Mouse (Mus musculus): ENCODE data around the gene Tbx2. TPM values are rescaled to one million over a fixed set of nuclear protein-coding genes. Genes with fewer than 3 reads are reported as not detected.

Gene Tbx2
- total and polyA plus RNA-seq, 3 experiments = 0.01 TPM; not detected in 2

GRCm38 (mm10) chr11:85889730-85890562 lies 57.6 kb downstream of the Tbx2 start:
- no peak for TF ChIP-seq TBP (IDR thresholded peaks at IDR 0.05; ENCODE audit: low read depth, low read length)
- TF ChIP-seq ZNF384 (IDR thresholded peaks at IDR 0.05; ENCODE audit: low read depth, low read length) = no peak
- no peak for TF ChIP-seq CTCF (IDR thresholded peaks at IDR 0.05 in 2 of 3, conservative IDR thresholded peaks at IDR 0.05 in 1 of 3; ENCODE audit: control insufficient read depth in 1 of 3, insufficient read depth in 1 of 3, low read depth in 2 of 3, low read length in 3 of 3, poor library complexity in 1 of 3, severe bottlenecking in 1 of 3)
- TF ChIP-seq NELFE (IDR thresholded peaks at IDR 0.05; ENCODE audit: low read depth, low read length) = no peak
- no peak for TF ChIP-seq ETS1 (IDR thresholded peaks at IDR 0.05; ENCODE audit: low read depth, low read length)
- no peak for TF ChIP-seq RCOR1 (IDR thresholded peaks at IDR 0.05; ENCODE audit: low read depth, low read length)
- no peak for TF ChIP-seq CHD1 (IDR thresholded peaks at IDR 0.05; ENCODE audit: low read depth, low read length)
- Histone ChIP-seq H3K9me3 (replicated peaks; ENCODE audit: insufficient read depth, low read length) (no peaks in the 10 kb centered on the region), H3K27ac (ENCODE audit: control insufficient read depth, low read depth, low read length) (no peak overlapping the region), H3K4me3 (ENCODE audit: control insufficient read depth in 1 of 2, insufficient read depth in 1 of 2, low read depth in 2 of 2, low read length in 2 of 2) (no peak overlapping the region), H3K9ac (ENCODE audit: control insufficient read depth, low read depth, low read length, poor library complexity, severe bottlenecking) (no peak overlapping the region), H3K27me3 (ENCODE audit: control insufficient read depth in 1 of 2, insufficient read depth in 2 of 2, low read length in 2 of 2) (no peaks in the 10 kb centered on the region), H3K36me3 (ENCODE audit: control insufficient read depth in 1 of 2, insufficient read depth in 2 of 2, low read length in 2 of 2) (peaks cover 0 to 7% of the 10 kb centered on the region in 2 experiments; a peak in 1 of 4 replicates), H3K79me2 (ENCODE audit: control insufficient read depth, insufficient read depth, low read length, poor library complexity) (no peaks in the 10 kb centered on the region), H3K4me1 (ENCODE audit: control insufficient read depth in 1 of 2, insufficient read depth in 2 of 2, low read length in 2 of 2) (peaks cover 3 to 5% of the 10 kb centered on the region in 2 experiments; a peak in 3 of 4 replicates)
- DNase-seq (ENCODE audit: low read depth, low spot score) = no peak

GRCm38 (mm10) chr11:85890563-85890845 lies 58.2 kb downstream of the Tbx2 start:
- no peak overlapping the region for H3K27ac ChIP-seq (ENCODE audit: control insufficient read depth, low read depth, low read length)
- H3K36me3 ChIP-seq (ENCODE audit: control insufficient read depth in 1 of 2, insufficient read depth in 2 of 2, low read length in 2 of 2) = peaks cover 0 to 7% of the 10 kb centered on the region in 2 experiments; a peak in 1 of 4 replicates
- no peaks in the 10 kb centered on the region for H3K9me3 ChIP-seq (replicated peaks; ENCODE audit: insufficient read depth, low read length)
- H3K79me2 ChIP-seq (ENCODE audit: control insufficient read depth, insufficient read depth, low read length, poor library complexity) = no peaks in the 10 kb centered on the region
- H3K27me3 ChIP-seq (ENCODE audit: control insufficient read depth in 1 of 2, insufficient read depth in 2 of 2, low read length in 2 of 2) = no peaks in the 10 kb centered on the region
- DNase-seq (ENCODE audit: low read depth, low spot score) = no peak
- peaks cover 3 to 5% of the 10 kb centered on the region in 2 experiments; a peak in 3 of 4 replicates for H3K4me1 ChIP-seq (ENCODE audit: control insufficient read depth in 1 of 2, insufficient read depth in 2 of 2, low read length in 2 of 2)
- H3K9ac ChIP-seq (ENCODE audit: control insufficient read depth, low read depth, low read length, poor library complexity, severe bottlenecking) = no peak overlapping the region
- TF ChIP-seq ELF1 (IDR thresholded peaks at IDR 0.05; ENCODE audit: low read depth, low read length) = no peak
- no peak for TF ChIP-seq POLR2AphosphoS5 (IDR thresholded peaks at IDR 0.05; ENCODE audit: borderline replicate concordance, low read depth, low read length)
- no peak for TF ChIP-seq GABPA (IDR thresholded peaks at IDR 0.05; ENCODE audit: low read depth, low read length)
- no peak for TF ChIP-seq ZKSCAN1 (IDR thresholded peaks at IDR 0.05; ENCODE audit: low read depth, low read length)
- TF ChIP-seq MYB (IDR thresholded peaks at IDR 0.05; ENCODE audit: low read depth, low read length) = no peak
- no peak for TF ChIP-seq MEF2A (IDR thresholded peaks at IDR 0.05; ENCODE audit: extremely low read depth, insufficient replicate concordance, low read depth, low read length, poor library complexity, severe bottlenecking)
- TF ChIP-seq MYC (IDR thresholded peaks at IDR 0.05; ENCODE audit: low read depth, low read length) = no peak
- no peak for TF ChIP-seq E2F4 (IDR thresholded peaks at IDR 0.05; ENCODE audit: borderline replicate concordance, low read depth, low read length)
- TF ChIP-seq HCFC1 (IDR thresholded peaks at IDR 0.05; ENCODE audit: low read depth, low read length) = no peak
- no peak for TF ChIP-seq RCOR1 (IDR thresholded peaks at IDR 0.05; ENCODE audit: low read depth, low read length)
- no peak for TF ChIP-seq POLR2A (IDR thresholded peaks at IDR 0.05; ENCODE audit: control insufficient read depth in 1 of 2, insufficient read depth in 1 of 2, low read depth in 1 of 2, low read length in 2 of 2, poor library complexity in 1 of 2)
- TF ChIP-seq RAD21 (IDR thresholded peaks at IDR 0.05; ENCODE audit: low read depth, low read length) = no peak
- TF ChIP-seq MAZ (IDR thresholded peaks at IDR 0.05; ENCODE audit: low read depth, low read length) = no peak
- no peak for TF ChIP-seq GATA1 (IDR thresholded peaks at IDR 0.05; ENCODE audit: low read depth, low read length)
- TF ChIP-seq USF2 (IDR thresholded peaks at IDR 0.05; ENCODE audit: borderline replicate concordance in 1 of 2, insufficient read depth in 1 of 2, low read depth in 1 of 2, low read length in 2 of 2) = no peak
- no peak for TF ChIP-seq MXI1 (IDR thresholded peaks at IDR 0.05; ENCODE audit: low read depth, low read length)
- TF ChIP-seq NRF1 (IDR thresholded peaks at IDR 0.05; ENCODE audit: insufficient read depth, low read depth, low read length, poor library complexity, severe bottlenecking) = no peak
- TF ChIP-seq UBTF (IDR thresholded peaks at IDR 0.05; ENCODE audit: borderline replicate concordance, insufficient read depth, low read depth, low read length) = no peak
- TF ChIP-seq POLR2AphosphoS2 (IDR thresholded peaks at IDR 0.05; ENCODE audit: low read length) = no peak
- no peak for TF ChIP-seq NELFE (IDR thresholded peaks at IDR 0.05; ENCODE audit: low read depth, low read length)
- no peak overlapping the region for H3K4me3 ChIP-seq (ENCODE audit: control insufficient read depth in 1 of 2, insufficient read depth in 1 of 2, low read depth in 2 of 2, low read length in 2 of 2)

Measured in MEL (cell line).